Mouse (Mus musculus) cortical plate, adult 2 months (tissue): ENCODE data around the gene Pam.

Experiments
- CTCF ChIP-seq: fragments of 200-500 bp; IDR thresholded peaks from 2 replicates; pipeline ENCODE4 v1.5.1; 2011; ENCODE audit warnings: mild to moderate bottlenecking, control low read depth, low read length; ENCODE audit not compliant: insufficient read depth; ENCODE audit errors: extremely low read depth
- POLR2A ChIP-seq: fragments of 200-500 bp; IDR thresholded peaks from 2 replicates; pipeline ENCODE4 v1.6.1; 2011; ENCODE audit warnings: mild to moderate bottlenecking, low read length, control low read depth; ENCODE audit not compliant: insufficient read depth; ENCODE audit errors: extremely low read depth

- no peak for TF ChIP-seq CTCF
- no peak for TF ChIP-seq POLR2A
Observed at GRCm38 (mm10) chr1:98095246-98095990, at the start of gene Pam.
